In genomic region chr5:119743733-119744132, GRCm38 (mm10) we compare ENCODE assay signal across 28 mouse cellular contexts.
DNase-seq lines count a peak whose midpoint lies in the region; ATAC-seq and TF ChIP-seq lines count a peak whose summit lies in the region.
"Had no signal": no experiment of that assay in that cellular context is flagged by ENCODE, and none has a peak within 500 bp of the region (broad histone marks: within the 10 kb centered on the region; RNA-seq: fewer than 3 reads in every experiment).

No protein-coding gene starts in this region.

- WGBS in heart, embryonic 12.5 days: 75% methylated on average over 10 of the region's 10 CpGs
- WGBS in heart, embryonic 10.5 days: 81% methylated on average over 10 of the region's 10 CpGs
- 45% methylated on average over 10 of the region's 10 CpGs for WGBS in lung, embryonic 14.5 days
- WGBS in hindbrain, postnatal 0 days: 84% methylated on average over 10 of the region's 10 CpGs
- 82% methylated on average over 10 of the region's 10 CpGs for WGBS in kidney, adult 2 months
- 78% methylated on average over 10 of the region's 10 CpGs for WGBS in forebrain, postnatal 0 days

- H3K4me3 ChIP-seq in heart, embryonic 12.5 days: no peak overlapping the region
- no peak overlapping the region for H3K4me3 ChIP-seq in heart, embryonic 10.5 days
- no peak overlapping the region for H3K4me3 ChIP-seq in lung, embryonic 14.5 days (ENCODE audit: low read depth, low read length)
- no peak overlapping the region for H3K4me3 ChIP-seq in hindbrain, postnatal 0 days (ENCODE audit: low read length)
- H3K4me3 ChIP-seq in kidney, adult 2 months (ENCODE audit: insufficient read depth, low read depth, low read length): no peak overlapping the region
- H3K4me3 ChIP-seq in forebrain, postnatal 0 days (ENCODE audit: low read depth, low read length): no peak overlapping the region
- H3K4me3 ChIP-seq: embryonic facial prominence, embryonic 12.5 days; heart, adult 2 months; hindbrain, embryonic 10.5 days; limb, embryonic 12.5 days; liver, embryonic 15.5 days had no signal

- no peak overlapping the region for H3K9ac ChIP-seq in heart, embryonic 12.5 days
- no peak overlapping the region; the same call in 1 of the 2 replicates for H3K9ac ChIP-seq in lung, embryonic 14.5 days
- H3K9ac ChIP-seq in hindbrain, postnatal 0 days (replicated peaks; ENCODE audit: low read length): no peak overlapping the region
- no peak overlapping the region for H3K9ac ChIP-seq in forebrain, postnatal 0 days
- H3K9ac ChIP-seq: limb, embryonic 12.5 days; liver, embryonic 15.5 days had no signal

- peaks cover 4% of the 10 kb centered on the region; the same call in 1 of the 2 replicates for H3K9me3 ChIP-seq in heart, embryonic 12.5 days (replicated peaks)
- no peaks in the 10 kb centered on the region for H3K9me3 ChIP-seq in heart, embryonic 10.5 days
- H3K9me3 ChIP-seq in lung, embryonic 14.5 days (ENCODE audit: low read depth, low read length): no peaks in the 10 kb centered on the region
- no peaks in the 10 kb centered on the region for H3K9me3 ChIP-seq in hindbrain, postnatal 0 days (ENCODE audit: low read length)
- no peaks in the 10 kb centered on the region for H3K9me3 ChIP-seq in forebrain, postnatal 0 days (ENCODE audit: low read length)
- H3K9me3 ChIP-seq: embryonic facial prominence, embryonic 12.5 days; hindbrain, embryonic 10.5 days; liver, embryonic 15.5 days had no signal

- TF ChIP-seq CTCF in lung, embryonic 14.5 days (IDR thresholded peaks at IDR 0.05; ENCODE audit: low read depth): no peak
- TF ChIP-seq CTCF in hindbrain, postnatal 0 days (IDR thresholded peaks at IDR 0.05; ENCODE audit: low read depth): no peak
- no peak for TF ChIP-seq CTCF in kidney, adult 2 months (conservative IDR thresholded peaks at IDR 0.05; ENCODE audit: insufficient read depth, insufficient read length, low read depth, low read length)
- no peak for TF ChIP-seq CTCF in forebrain, postnatal 0 days (IDR thresholded peaks at IDR 0.05; ENCODE audit: low read depth)

- peak; percentile 18; the same call in 1 of the 2 replicates for ATAC-seq in heart, embryonic 12.5 days (ENCODE audit: insufficient number of reproducible peaks, low FRiP score)
- ATAC-seq in lung, embryonic 14.5 days (ENCODE audit: insufficient read depth): peak; percentile 67
- ATAC-seq in hindbrain, postnatal 0 days: no peak
- ATAC-seq in forebrain, postnatal 0 days: no peak
- ATAC-seq: forebrain, embryonic 14.5 days; hindbrain, embryonic 16.5 days; intestine, embryonic 16.5 days; midbrain, embryonic 16.5 days had no signal

- TF ChIP-seq POLR2A in kidney, adult 2 months (IDR thresholded peaks at IDR 0.05; ENCODE audit: low read depth, low read length): no peak

- peaks cover 9% of the 10 kb centered on the region for H3K4me1 ChIP-seq in heart, embryonic 12.5 days (replicated peaks)
- peaks cover 13% of the 10 kb centered on the region for H3K4me1 ChIP-seq in heart, embryonic 10.5 days
- H3K4me1 ChIP-seq in lung, embryonic 14.5 days (ENCODE audit: insufficient read depth): peaks cover 5% of the 10 kb centered on the region
- no peaks in the 10 kb centered on the region; the same call in 1 of the 2 replicates for H3K4me1 ChIP-seq in hindbrain, postnatal 0 days (ENCODE audit: insufficient read depth, low read length)
- H3K4me1 ChIP-seq in kidney, adult 2 months (ENCODE audit: control insufficient read depth, insufficient read depth, low read length): no peaks in the 10 kb centered on the region
- H3K4me1 ChIP-seq in forebrain, postnatal 0 days (ENCODE audit: insufficient read depth): no peaks in the 10 kb centered on the region
- H3K4me1 ChIP-seq: liver, embryonic 15.5 days had no signal

- peaks cover 34% of the 10 kb centered on the region for H3K27me3 ChIP-seq in heart, embryonic 12.5 days (replicated peaks)
- H3K27me3 ChIP-seq in heart, embryonic 10.5 days (ENCODE audit: insufficient read depth, poor library complexity, severe bottlenecking): peaks cover 32% of the 10 kb centered on the region
- no peaks in the 10 kb centered on the region for H3K27me3 ChIP-seq in lung, embryonic 14.5 days (ENCODE audit: insufficient read depth, low read length)
- H3K27me3 ChIP-seq in hindbrain, postnatal 0 days (ENCODE audit: insufficient read depth, low read length): peaks cover 19% of the 10 kb centered on the region
- no peaks in the 10 kb centered on the region; the same call in 1 of the 2 replicates for H3K27me3 ChIP-seq in kidney, adult 2 months (replicated peaks; ENCODE audit: control insufficient read depth, insufficient read depth, low read length)
- H3K27me3 ChIP-seq in forebrain, postnatal 0 days (ENCODE audit: insufficient read depth, low read length): peaks cover 14% of the 10 kb centered on the region; the same call in 1 of the 2 replicates
- H3K27me3 ChIP-seq: CH12.LX had no signal

- H3K4me2 ChIP-seq in heart, embryonic 12.5 days: no peak overlapping the region
- H3K4me2 ChIP-seq in lung, embryonic 14.5 days: peak overlapping the region; percentile 50
- H3K4me2 ChIP-seq in hindbrain, postnatal 0 days (ENCODE audit: low read depth, low read length): no peak overlapping the region
- no peak overlapping the region for H3K4me2 ChIP-seq in forebrain, postnatal 0 days (ENCODE audit: low read depth)
- H3K4me2 ChIP-seq: embryonic facial prominence, embryonic 12.5 days; limb, embryonic 12.5 days; liver, embryonic 15.5 days; midbrain, embryonic 11.5 days had no signal

- no peak overlapping the region for H3K27ac ChIP-seq in heart, embryonic 12.5 days (ENCODE audit: poor library complexity, severe bottlenecking)
- H3K27ac ChIP-seq in heart, embryonic 10.5 days: no peak overlapping the region
- peak overlapping the region; percentile 73 for H3K27ac ChIP-seq in lung, embryonic 14.5 days (ENCODE audit: low read depth)
- H3K27ac ChIP-seq in hindbrain, postnatal 0 days: no peak overlapping the region
- no peak overlapping the region for H3K27ac ChIP-seq in kidney, adult 2 months (ENCODE audit: insufficient read depth, low read depth, low read length)
- no peak overlapping the region for H3K27ac ChIP-seq in forebrain, postnatal 0 days (ENCODE audit: low read depth, low read length)
- H3K27ac ChIP-seq: embryonic facial prominence, embryonic 12.5 days; heart, adult 2 months; hindbrain, embryonic 10.5 days; limb, embryonic 12.5 days; liver, embryonic 15.5 days had no signal

- DNase-seq in heart, embryonic 10.5 days (ENCODE audit: low spot score): no peak
- peak; percentile 82 for DNase-seq in lung, embryonic 14.5 days
- DNase-seq in lung, postnatal 14 days: peak; percentile 44
- DNase-seq in hindbrain, postnatal 0 days (ENCODE audit: low spot score): no peak
- no peak for DNase-seq in kidney, adult 2 months
- no peak for DNase-seq in cerebellum, postnatal 10 days
- DNase-seq in forebrain, postnatal 0 days: no peak
- DNase-seq: adrenal gland, adult 8-10 months; cerebellum, adult 8-10 months; embryo, embryonic 11 days; heart, adult 2 months; heart, postnatal 14 days; kidney, adult 9 months; kidney, postnatal 10 days; layer of hippocampus, adult 9-11 months; right cerebral cortex, postnatal 25 days; thymus, postnatal 14 days had no signal

- H3K36me3 ChIP-seq in heart, embryonic 12.5 days: no peaks in the 10 kb centered on the region
- H3K36me3 ChIP-seq in heart, embryonic 10.5 days: no peaks in the 10 kb centered on the region
- H3K36me3 ChIP-seq in lung, embryonic 14.5 days (ENCODE audit: insufficient read depth): no peaks in the 10 kb centered on the region
- no peaks in the 10 kb centered on the region for H3K36me3 ChIP-seq in hindbrain, postnatal 0 days (ENCODE audit: insufficient read depth, low read length)
- H3K36me3 ChIP-seq in kidney, adult 2 months (ENCODE audit: control insufficient read depth, insufficient read depth, low read length): no peaks in the 10 kb centered on the region
- no peaks in the 10 kb centered on the region for H3K36me3 ChIP-seq in forebrain, postnatal 0 days (ENCODE audit: insufficient read depth)
- H3K36me3 ChIP-seq: embryonic facial prominence, embryonic 12.5 days; hindbrain, embryonic 10.5 days; limb, embryonic 12.5 days; liver, embryonic 15.5 days had no signal

Comparison
In these comparisons a context has a peak if more than half of its experiments do, and no peak if none do; other contexts are left out.
1. ATAC-seq: peak in heart, embryonic 12.5 days (single experiment) and lung, embryonic 14.5 days (single experiment); none in hindbrain, postnatal 0 days (single experiment) and forebrain, postnatal 0 days (single experiment).
2. DNase-seq: peak in lung, embryonic 14.5 days (single experiment) and lung, postnatal 14 days (single experiment); none in heart, embryonic 10.5 days (single experiment), hindbrain, postnatal 0 days (single experiment), kidney, adult 2 months (single experiment), cerebellum, postnatal 10 days (0 of 2) and forebrain, postnatal 0 days (single experiment).